ENCODE assay signal across 29 mouse cellular contexts in genomic region chr2:20868052-20868451, GRCm38 (mm10).
DNase-seq lines count a peak whose midpoint lies in the region; ATAC-seq lines count a peak whose summit lies in the region.
"Had no signal": no experiment of that assay in that cellular context is flagged by ENCODE, and none has a peak within 500 bp of the region (broad histone marks: within the 10 kb centered on the region; RNA-seq: fewer than 3 reads in every experiment).

No protein-coding gene starts in this region.

- ATAC-seq in intestine, embryonic 14.5 days (replicated peaks; ENCODE audit: low FRiP score, low TSS enrichment, low read depth) = peak; percentile 66; the same call in 1 of the 2 replicates
- no peak for ATAC-seq in forebrain, embryonic 11.5 days (replicated peaks; ENCODE audit: low FRiP score)

- H3K27me3 ChIP-seq in intestine, embryonic 14.5 days (replicated peaks; ENCODE audit: control insufficient read depth, insufficient read depth, low read length) = no peaks in the 10 kb centered on the region
- H3K27me3 ChIP-seq in forebrain, embryonic 11.5 days (ENCODE audit: control insufficient read depth, insufficient read depth, low read length) = no peaks in the 10 kb centered on the region
- H3K27me3 ChIP-seq: forebrain, embryonic 12.5 days; hindbrain, embryonic 13.5 days; liver, embryonic 15.5 days; megakaryocyte, embryonic 14.5 days; midbrain, embryonic 12.5 days; neural tube, embryonic 12.5 days had no signal

- no peak overlapping the region for H3K27ac ChIP-seq in intestine, embryonic 14.5 days (ENCODE audit: low read depth)
- H3K27ac ChIP-seq in forebrain, embryonic 11.5 days (ENCODE audit: low read depth, low read length) = no peak overlapping the region
- H3K27ac ChIP-seq: forebrain, embryonic 12.5 days; hindbrain, embryonic 13.5 days; liver, embryonic 15.5 days; midbrain, embryonic 12.5 days; neural tube, embryonic 12.5 days had no signal

- peak; percentile 5 to 16 for DNase-seq in kidney, postnatal 36 days
- DNase-seq in kidney, adult 18-20 months = no peak
- no peak for DNase-seq in intestine, embryonic 14.5 days (ENCODE audit: low spot score)
- peak; percentile 37 for DNase-seq in large intestine, adult 2 months (ENCODE audit: low read depth, low spot score)
- DNase-seq in layer of hippocampus, adult 8-10 months (ENCODE audit: low spot score in 2 of 2) = no peak
- DNase-seq in forebrain, embryonic 11.5 days (ENCODE audit: low spot score) = no peak
- no peak for DNase-seq in adrenal gland, postnatal 10 days
- DNase-seq: adrenal gland, adult 2 months; B cell, adult 2 months; cerebellum, postnatal 14 days; gastrocnemius, postnatal 10 days; heart, adult 18-20 months; heart, postnatal 4 days; kidney, postnatal 25 days; layer of hippocampus, adult 9-11 months; liver; lung, postnatal 4 days; right cerebral cortex, adult 18-20 months; spleen, adult 18-20 months; thymus, postnatal 36 days had no signal

- H3K4me1 ChIP-seq in intestine, embryonic 14.5 days (replicated peaks; ENCODE audit: control insufficient read depth, insufficient read depth, low read length) = no peaks in the 10 kb centered on the region
- no peaks in the 10 kb centered on the region for H3K4me1 ChIP-seq in forebrain, embryonic 11.5 days (replicated peaks; ENCODE audit: control insufficient read depth, insufficient read depth, low read length)
- H3K4me1 ChIP-seq: forebrain, embryonic 12.5 days; liver, embryonic 15.5 days; midbrain, embryonic 12.5 days; neural tube, embryonic 12.5 days had no signal

- no peak overlapping the region for H3K4me3 ChIP-seq in intestine, embryonic 14.5 days (ENCODE audit: low read depth, low read length)
- H3K4me3 ChIP-seq in forebrain, embryonic 11.5 days (ENCODE audit: low read depth, low read length) = no peak overlapping the region
- H3K4me3 ChIP-seq: erythroblast, embryonic 14.5 days; forebrain, embryonic 12.5 days; hindbrain, embryonic 13.5 days; liver, embryonic 15.5 days; megakaryocyte, embryonic 14.5 days; midbrain, embryonic 12.5 days; myocyte; neural tube, embryonic 12.5 days had no signal

- H3K36me3 ChIP-seq in intestine, embryonic 14.5 days (ENCODE audit: control insufficient read depth, insufficient read depth, low read length) = peaks cover 32% of the 10 kb centered on the region
- peaks cover 10% of the 10 kb centered on the region; the same call in 1 of the 2 replicates for H3K36me3 ChIP-seq in forebrain, embryonic 11.5 days (ENCODE audit: control insufficient read depth, insufficient read depth, low read length)

- no peak overlapping the region for H3K9ac ChIP-seq in intestine, embryonic 14.5 days (ENCODE audit: low read length)
- H3K9ac ChIP-seq in forebrain, embryonic 11.5 days (ENCODE audit: low read length) = no peak overlapping the region
- H3K9ac ChIP-seq: forebrain, embryonic 12.5 days; hindbrain, embryonic 13.5 days; liver, embryonic 15.5 days; midbrain, embryonic 12.5 days; neural tube, embryonic 12.5 days had no signal

- H3K4me2 ChIP-seq in intestine, embryonic 14.5 days (ENCODE audit: low read length) = no peak overlapping the region
- no peak overlapping the region for H3K4me2 ChIP-seq in forebrain, embryonic 11.5 days (ENCODE audit: low read depth, low read length, severe bottlenecking)
- H3K4me2 ChIP-seq: forebrain, embryonic 12.5 days; heart, embryonic 11.5 days; hindbrain, embryonic 13.5 days; liver, embryonic 15.5 days; midbrain, embryonic 12.5 days; neural tube, embryonic 12.5 days had no signal

- H3K9me3 ChIP-seq in intestine, embryonic 14.5 days (ENCODE audit: control insufficient read depth, low read length) = no peaks in the 10 kb centered on the region
- H3K9me3 ChIP-seq in forebrain, embryonic 11.5 days (ENCODE audit: control insufficient read depth, low read length) = no peaks in the 10 kb centered on the region
- H3K9me3 ChIP-seq: forebrain, embryonic 12.5 days; hindbrain, embryonic 13.5 days; liver, embryonic 15.5 days; megakaryocyte, embryonic 14.5 days; midbrain, embryonic 12.5 days; neural tube, embryonic 12.5 days had no signal

Comparison
In these comparisons a context has a peak if more than half of its experiments do, and no peak if none do; other contexts are left out.
1. DNase-seq: peak in kidney, postnatal 36 days (2 of 2) and large intestine, adult 2 months (single experiment); none in kidney, adult 18-20 months (single experiment), intestine, embryonic 14.5 days (single experiment), layer of hippocampus, adult 8-10 months (0 of 2), forebrain, embryonic 11.5 days (single experiment) and adrenal gland, postnatal 10 days (single experiment).